Mouse (Mus musculus) liver, adult (tissue): Measurements from ENCODE around the gene Plcb4.

Experiments
- GATA4 ChIP-seq: IDR thresholded peaks from 2 replicates; pipeline ENCODE4 v1.6.1; 2014; ENCODE audit warnings: mild to moderate bottlenecking, low read length; ENCODE audit not compliant: insufficient replicate concordance

Gene Plcb4

GRCm38 (mm10) chr2:135724489-135724888, 65.7 kb downstream of the Plcb4 start:
- no peak for TF ChIP-seq GATA4

GRCm38 (mm10) chr2:135725362-135725761, 66.6 kb downstream of the Plcb4 start:
- peak; percentile 93 for TF ChIP-seq GATA4

GRCm38 (mm10) chr2:135727088-135727487, 68.3 kb downstream of the Plcb4 start:
- TF ChIP-seq GATA4: no peak

- TF ChIP-seq GATA4: no peak
Measured at GRCm38 (mm10) chr2:135727925-135728324, 69.1 kb downstream of the Plcb4 start.

- peak; percentile 81; the same call in 1 of the 2 replicates for TF ChIP-seq GATA4
Measured at GRCm38 (mm10) chr2:135731591-135731990, 72.8 kb downstream of the Plcb4 start.

GRCm38 (mm10) chr2:135732651-135733050, 73.8 kb downstream of the Plcb4 start:
- no peak for TF ChIP-seq GATA4

GRCm38 (mm10) chr2:135733926-135734510, 75.2 kb downstream of the Plcb4 start:
- no peak for TF ChIP-seq GATA4

GRCm38 (mm10) chr2:135737506-135737905, 78.7 kb downstream of the Plcb4 start:
- no peak for TF ChIP-seq GATA4

GRCm38 (mm10) chr2:135738950-135739349, 80.1 kb downstream of the Plcb4 start:
- TF ChIP-seq GATA4: no peak

GRCm38 (mm10) chr2:135742954-135743700, 84.3 kb downstream of the Plcb4 start:
- TF ChIP-seq GATA4: no peak

GRCm38 (mm10) chr2:135744711-135745110, 85.9 kb downstream of the Plcb4 start:
- TF ChIP-seq GATA4: no peak

GRCm38 (mm10) chr2:135745126-135745525, 86.3 kb downstream of the Plcb4 start:
- no peak for TF ChIP-seq GATA4

GRCm38 (mm10) chr2:135748441-135748840, 89.6 kb downstream of the Plcb4 start:
- no peak for TF ChIP-seq GATA4

- no peak for TF ChIP-seq GATA4
Measured at GRCm38 (mm10) chr2:135749606-135750005, 90.8 kb downstream of the Plcb4 start.

- TF ChIP-seq GATA4: no peak
Measured at GRCm38 (mm10) chr2:135750748-135751147, 91.9 kb downstream of the Plcb4 start.

GRCm38 (mm10) chr2:135755792-135756191, 97.0 kb downstream of the Plcb4 start:
- no peak for TF ChIP-seq GATA4

GRCm38 (mm10) chr2:135757478-135757877, 98.7 kb downstream of the Plcb4 start:
- TF ChIP-seq GATA4: no peak
